Mouse (Mus musculus): ENCODE data around the gene Rab44. TPM values are rescaled to one million over a fixed set of nuclear protein-coding genes. Genes with fewer than 3 reads are reported as not detected.
"Not testable (repeated sequence)": the region's sequence is repeated elsewhere in the genome, so short reads cannot be mapped to it uniquely, and the experiment has no call there.

The Rab44 gene
- total RNA-seq, 2 experiments from 2014 or later = 0.31 to 0.34 TPM

DNA sequence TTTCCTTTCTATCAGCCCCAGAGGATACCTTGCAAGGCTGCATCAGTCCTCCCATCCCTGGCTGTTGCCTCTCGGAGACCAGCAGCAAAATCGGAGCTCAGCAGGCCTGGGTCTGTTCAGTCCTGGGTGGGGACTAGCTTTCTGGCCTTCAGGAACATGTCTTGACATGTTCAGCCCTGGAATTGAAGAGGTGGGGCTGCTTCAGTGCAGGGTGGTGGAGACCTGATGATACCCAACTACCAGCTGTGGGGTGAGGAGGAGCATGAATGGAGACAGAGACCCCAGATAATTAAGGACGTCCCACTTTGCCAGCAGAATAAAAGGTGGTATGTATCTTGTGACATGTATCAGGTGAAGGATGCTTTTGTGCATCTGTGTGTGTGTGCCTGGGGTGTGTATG lies 23.2 kb upstream of the Rab44 start, which contains the start of gene Cdkn1a:
Gene Cdkn1a (plus strand): TSS at position 201 of the 400 bp plus-strand sequence.
- no peak for DNase-seq (ENCODE audit: low spot score)

- no peak for DNase-seq (ENCODE audit: low spot score)
Measured at GRCm38 (mm10) chr17:29091348-29091944, 22.5 kb upstream of the Rab44 start.

- no peak for DNase-seq (ENCODE audit: low spot score)
Measured at GRCm38 (mm10) chr17:29092497-29092896, 21.4 kb upstream of the Rab44 start.

- peak; percentile 93 for DNase-seq (ENCODE audit: low spot score)
Measured at GRCm38 (mm10) chr17:29093110-29093952, 20.6 kb upstream of the Rab44 start.

DNA sequence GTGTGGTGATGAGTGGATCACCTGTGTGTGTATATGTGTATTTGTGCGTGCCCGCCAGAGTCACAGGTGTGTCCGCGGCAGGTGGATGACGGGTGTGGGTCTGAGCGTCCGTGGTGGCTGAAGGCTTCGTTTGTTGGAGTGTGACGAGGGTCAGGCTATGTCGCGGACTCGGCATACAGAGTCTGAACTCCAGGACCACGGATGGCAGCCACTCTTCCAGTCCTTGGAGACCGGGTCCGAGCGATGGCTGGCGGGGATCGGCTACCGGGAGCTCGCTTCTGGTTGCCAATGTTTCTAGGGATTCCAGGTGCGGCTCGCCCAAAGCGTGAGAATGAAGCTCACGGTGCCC lies 20.0 kb upstream of the Rab44 start:
- peak; percentile 17 for DNase-seq (ENCODE audit: low spot score)

GRCm38 (mm10) chr17:29094310-29095181 lies 19.4 kb upstream of the Rab44 start:
- DNase-seq (ENCODE audit: low spot score) = peak; percentile 91

- DNase-seq (ENCODE audit: low spot score) = peak; percentile 96
Measured at GRCm38 (mm10) chr17:29095201-29095733, 18.7 kb upstream of the Rab44 start.

GRCm38 (mm10) chr17:29096245-29096644 lies 17.7 kb upstream of the Rab44 start:
- DNase-seq (ENCODE audit: low spot score) = no peak

DNA sequence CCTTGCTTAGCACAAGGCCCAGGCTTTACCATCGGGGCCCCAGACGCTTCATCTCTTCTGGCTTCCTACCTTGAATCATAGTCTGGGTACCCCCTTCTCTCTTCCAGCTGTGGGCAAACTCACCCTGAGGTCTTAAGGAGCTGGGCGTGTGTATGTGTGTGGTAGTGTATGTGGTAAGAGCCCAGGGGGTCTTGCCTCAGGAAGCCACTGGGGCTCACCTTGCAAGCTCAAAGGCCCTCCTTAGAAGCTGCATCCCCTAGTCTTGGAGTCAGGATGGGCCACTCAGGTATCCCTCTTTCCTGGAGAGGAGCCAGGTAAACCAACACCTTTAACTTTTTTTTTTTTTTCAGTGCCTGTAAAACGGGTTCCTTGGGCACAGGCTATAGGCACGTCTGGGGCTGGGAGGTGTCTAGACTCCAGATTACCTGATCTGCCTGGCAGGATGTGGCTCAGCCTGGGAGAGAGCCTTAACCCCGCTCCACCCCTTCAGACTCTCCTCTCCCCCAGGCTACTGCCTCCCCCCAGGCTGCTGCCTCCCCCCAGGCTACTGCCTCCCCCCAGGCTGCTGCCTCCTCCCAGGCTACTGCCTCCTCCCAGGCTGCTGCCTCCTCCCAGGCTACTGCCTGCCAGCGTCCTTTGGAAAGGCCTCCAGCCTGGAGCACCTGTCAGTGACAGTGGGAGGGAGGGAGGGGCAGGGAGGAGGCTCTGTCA lies 16.9 kb upstream of the Rab44 start:
- DNase-seq (ENCODE audit: low spot score) = no peak

GRCm38 (mm10) chr17:29098291-29098690 lies 15.7 kb upstream of the Rab44 start:
- DNase-seq (ENCODE audit: low spot score) = no peak

- DNase-seq (ENCODE audit: low spot score) = no peak
Measured at GRCm38 (mm10) chr17:29099076-29099475, 14.9 kb upstream of the Rab44 start.

GRCm38 (mm10) chr17:29100627-29101026 lies 13.3 kb upstream of the Rab44 start:
- DNase-seq (ENCODE audit: low spot score) = no peak

DNA sequence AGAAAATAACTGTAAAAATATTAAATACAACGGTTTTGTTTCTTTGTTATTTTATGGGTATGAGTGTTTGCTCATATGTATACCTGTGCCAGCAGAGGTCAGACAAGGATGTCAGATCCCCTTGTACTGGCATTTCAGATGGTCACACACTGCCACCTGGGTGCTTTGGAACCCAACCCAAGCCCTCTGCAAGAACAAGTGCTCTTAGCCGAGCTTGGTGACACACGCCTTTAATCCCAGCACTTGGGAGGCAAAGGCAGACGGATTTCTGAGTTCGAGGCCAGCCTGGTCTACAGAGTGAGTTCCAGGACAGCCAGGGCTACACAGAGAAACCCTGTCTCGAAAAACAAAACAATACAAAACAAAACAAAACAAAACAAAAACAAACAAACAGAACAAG lies 3.6 kb upstream of the Rab44 start:
- not testable (repeated sequence) for DNase-seq (ENCODE audit: low spot score)

DNA sequence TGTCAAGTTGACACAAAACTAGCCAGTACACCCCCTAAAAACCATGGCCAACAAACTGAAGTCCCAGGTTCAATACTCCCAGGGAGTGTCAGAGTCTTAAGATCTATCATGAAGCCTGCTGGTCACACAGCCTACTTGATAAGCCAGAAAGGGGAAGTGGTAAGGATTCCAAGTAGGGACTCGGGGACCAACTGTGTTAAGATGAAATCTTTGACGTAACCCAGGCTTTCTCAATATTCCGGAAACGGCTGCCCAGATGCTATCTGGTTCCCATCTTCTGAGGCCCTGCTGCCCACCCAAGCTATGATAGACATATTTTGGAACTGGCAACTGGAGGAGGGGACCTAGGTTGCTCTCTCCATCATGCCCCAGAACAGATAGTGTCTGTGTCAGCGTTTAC lies 2.6 kb upstream of the Rab44 start:
- no peak for DNase-seq (ENCODE audit: low spot score)

DNA sequence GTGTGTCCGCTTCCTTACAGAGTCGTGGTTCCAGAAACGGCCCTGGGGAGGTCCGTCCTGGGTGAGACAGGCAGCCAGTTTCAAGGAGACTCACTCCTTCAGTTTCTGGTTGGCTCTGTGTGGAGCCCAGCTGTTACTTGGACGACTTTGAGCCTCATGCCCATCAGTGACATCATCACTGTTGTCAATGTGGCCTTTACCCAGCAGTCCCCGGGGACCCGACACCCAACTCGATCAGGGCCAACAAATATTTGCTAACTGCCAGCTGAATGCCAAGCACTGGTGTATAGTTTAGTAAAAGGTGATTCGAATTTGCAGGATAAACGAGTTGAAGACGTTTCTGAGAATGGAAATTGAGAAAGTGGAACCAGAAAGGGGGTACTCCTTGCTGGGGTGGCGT lies 2.1 kb downstream of the Rab44 start:
- DNase-seq (ENCODE audit: low spot score) = no peak

DNA sequence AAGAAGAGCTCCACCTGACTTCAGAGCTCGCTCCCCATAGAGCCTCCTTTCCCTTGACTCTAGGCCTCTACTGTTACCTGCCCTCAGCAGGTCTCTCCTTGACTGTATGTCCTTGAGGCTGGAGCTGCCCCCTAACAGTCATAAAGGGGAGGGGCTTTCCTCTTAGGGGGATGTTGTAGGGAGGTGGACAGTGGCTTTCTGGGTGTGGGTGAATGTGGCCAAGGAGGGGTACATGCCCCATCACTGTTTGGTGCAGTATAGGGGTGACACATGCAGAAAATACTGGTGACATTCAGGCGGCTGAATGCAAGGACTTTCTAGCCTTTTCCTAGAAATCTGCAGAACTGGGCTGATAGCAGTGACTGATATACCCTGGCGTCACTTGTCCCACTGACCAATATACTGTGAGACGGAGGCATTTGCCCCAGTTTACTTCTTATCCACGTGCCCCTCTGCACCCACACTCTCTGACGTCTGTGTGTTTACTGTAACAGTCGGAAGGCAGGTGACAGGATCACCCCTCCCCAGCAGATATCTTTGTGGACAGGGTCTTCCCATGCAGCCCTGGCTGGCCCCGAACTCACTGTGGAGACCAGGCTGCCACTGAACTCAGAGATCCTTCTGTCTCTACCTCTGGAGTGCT lies 3.2 kb downstream of the Rab44 start:
- DNase-seq (ENCODE audit: low spot score) = no peak

GRCm38 (mm10) chr17:29118057-29118456 lies 4.1 kb downstream of the Rab44 start:
- no peak for DNase-seq (ENCODE audit: low spot score)

GRCm38 (mm10) chr17:29120666-29121065 lies 6.7 kb downstream of the Rab44 start:
- no peak for DNase-seq (ENCODE audit: low spot score)

DNA sequence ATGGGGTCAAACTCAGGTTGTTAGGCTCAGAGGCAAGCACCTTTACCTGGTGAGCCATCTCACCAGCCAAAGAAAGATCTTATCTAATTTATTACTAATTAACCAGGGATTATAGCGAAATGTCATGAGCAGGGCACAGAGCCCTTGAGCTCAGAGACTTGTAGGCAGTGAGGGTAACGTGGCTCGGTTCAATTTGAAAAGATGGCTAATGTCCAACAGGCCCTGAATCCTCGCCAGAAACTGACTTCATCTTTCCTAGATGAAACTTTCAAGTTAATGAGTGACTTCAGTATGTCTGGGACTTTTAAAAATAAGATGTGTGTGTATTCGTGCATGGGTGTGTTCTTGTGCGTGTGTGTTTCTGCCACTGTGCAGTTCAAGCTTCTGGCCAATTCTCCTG lies 8.9 kb downstream of the Rab44 start:
- no peak for DNase-seq (ENCODE audit: low spot score)

- DNase-seq (ENCODE audit: low spot score) = no peak
Measured at GRCm38 (mm10) chr17:29123578-29124174, 9.7 kb downstream of the Rab44 start.
